Mouse (Mus musculus) bone marrow macrophage, adult 2 months (primary cell): ENCODE results near the gene Rab37. TPM values are rescaled to one million over a fixed set of nuclear protein-coding genes. Genes with fewer than 3 reads are reported as not detected.

Experiments
- H3K27ac ChIP-seq: 2 replicates; pipeline ENCODE4 v1.5.1; 2012; ENCODE audit warnings: low read depth, low read length; ENCODE audit not compliant: insufficient read depth
- H3K4me1 ChIP-seq: 2 replicates; pipeline ENCODE4 v1.6.1; 2012; ENCODE audit warnings: low read length; ENCODE audit not compliant: control insufficient read depth, insufficient read depth
- H3K4me3 ChIP-seq: 2 replicates; pipeline ENCODE4 v1.5.1; 2012; ENCODE audit warnings: mild to moderate bottlenecking, low read length, moderate library complexity; ENCODE audit not compliant: insufficient read depth
- CTCF ChIP-seq: IDR thresholded peaks from 2 replicates; pipeline ENCODE4 v1.5.1; 2012; ENCODE audit warnings: low read depth, mild to moderate bottlenecking, low read length, moderate library complexity
- POLR2A ChIP-seq: IDR thresholded peaks from 2 replicates; pipeline ENCODE4 v1.6.1; 2012; ENCODE audit warnings: mild to moderate bottlenecking, low read depth, low read length, borderline replicate concordance
- polyA plus RNA-seq: library from polyadenylated mRNA; stranded (reverse); fragments of >200 nt; gene quantifications from 2 replicates; pipeline ENCODE4 v1.2.4, GENCODE M21; 2012; ENCODE audit not compliant: missing spikeins, insufficient read depth, insufficient read length

Gene Rab37
- not detected in 2 replicates for polyA plus RNA-seq

DNA sequence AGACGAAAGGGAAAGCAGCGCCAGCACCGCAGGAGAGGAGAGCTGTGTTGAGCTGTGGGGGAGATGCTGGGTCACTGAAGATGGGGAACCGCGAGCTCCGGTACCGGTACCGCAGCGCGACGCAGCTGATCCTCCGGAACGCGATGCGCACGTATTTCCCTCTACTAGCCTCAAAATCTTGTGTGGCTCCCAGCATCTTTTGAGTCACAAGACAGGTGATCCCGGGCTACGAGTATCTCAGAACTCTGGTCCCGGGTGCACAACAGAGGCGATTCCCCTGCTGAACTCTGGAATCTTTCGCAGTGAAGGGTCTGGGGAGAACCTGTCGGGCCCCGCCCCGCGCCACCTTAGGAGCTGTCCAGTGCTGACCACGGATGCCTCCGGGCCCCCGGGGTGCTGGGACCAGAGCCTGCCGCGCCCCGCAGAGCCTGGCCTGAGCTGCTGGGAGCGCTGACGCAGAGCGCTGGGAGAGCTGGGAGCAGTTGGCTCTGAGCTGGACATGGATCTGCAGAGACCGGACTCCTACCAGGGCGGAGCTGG lies at the start of gene Rab37:
Gene Rab37, plus strand, starts transcription at position 70 of the 540 bp plus-strand sequence.
- Histone ChIP-seq H3K27ac (no peak within 1 kb of the TSS), H3K4me1 (no peaks in the 10 kb centered on the region), H3K4me3 (no peak within 1 kb of the TSS)
- TF ChIP-seq POLR2A: no peak
- no peak; the same call in 1 of the 2 replicates for TF ChIP-seq CTCF

- TF ChIP-seq POLR2A (no peak), CTCF (no peak)
- Histone ChIP-seq H3K4me3 (peak within 1 kb of the TSS; percentile 31), H3K4me1 (peaks cover 17% of the 10 kb centered on the region), H3K27ac (peak within 1 kb of the TSS; percentile 85)
These were observed 43.0 kb upstream of the Rab37 start, which contains the start of gene Cd300ld3 for GRCm38 (mm10) chr11:115048259-115048658. Gene Cd300ld3, minus strand, starts transcription at chr11:115048409.

DNA sequence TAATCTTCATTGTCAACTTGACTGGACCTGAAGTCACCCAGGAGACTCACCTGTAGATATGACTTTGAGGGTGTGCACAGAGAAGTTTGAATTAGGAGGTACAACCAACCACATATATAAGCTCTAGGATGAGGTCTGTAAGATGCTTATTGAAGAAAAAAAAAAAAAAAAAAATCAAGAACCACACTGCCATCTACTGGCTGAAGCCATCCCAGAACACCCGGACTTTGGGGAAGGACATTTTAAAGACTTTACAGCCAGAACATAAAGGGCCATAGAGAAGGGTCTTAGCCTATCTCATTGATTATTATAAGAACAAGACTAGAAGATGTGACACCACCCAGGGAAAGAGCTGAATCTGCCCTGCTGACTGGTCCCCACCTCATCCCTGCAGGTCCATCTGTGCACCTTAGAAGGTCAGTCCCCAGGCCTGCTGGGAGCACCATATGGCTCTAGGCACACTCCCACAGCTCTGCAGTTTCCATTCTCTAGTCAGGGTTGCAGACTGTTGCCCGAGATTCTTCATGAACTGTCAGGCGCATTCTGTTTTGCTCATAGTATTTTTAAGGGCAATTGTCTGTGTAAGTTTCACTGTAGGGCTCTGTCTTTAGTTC lies 41.8 kb upstream of the Rab37 start:
- H3K27ac ChIP-seq: no peak overlapping the region

DNA sequence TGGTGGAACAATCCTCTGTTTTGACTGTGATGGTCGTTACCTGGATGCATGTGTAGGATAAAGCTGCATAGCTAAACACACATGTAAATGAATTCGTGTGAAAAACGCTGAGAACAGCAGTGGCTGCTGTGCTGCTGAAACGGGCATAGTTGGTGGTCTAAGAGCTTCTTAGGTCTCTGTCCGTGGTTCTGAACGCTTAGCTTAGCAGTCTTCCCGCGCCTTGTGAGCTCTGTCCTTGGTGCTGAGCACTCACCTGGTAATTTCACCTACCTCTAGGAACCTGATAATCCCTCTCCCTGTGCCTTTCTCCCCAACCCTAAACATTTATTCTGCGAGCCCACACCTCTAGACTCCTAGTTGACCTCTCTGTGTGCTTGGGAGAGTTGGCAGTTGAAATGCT lies 39.0 kb upstream of the Rab37 start:
- TF ChIP-seq POLR2A: no peak
- TF ChIP-seq CTCF: no peak
- Histone ChIP-seq H3K4me1 (peaks cover 28% of the 10 kb centered on the region), H3K27ac (no peak overlapping the region), H3K4me3 (no peak overlapping the region)

More for the DNA sequence above, 41.8 kb upstream of the Rab37 start:
- H3K4me1 ChIP-seq: peaks cover 21% of the 10 kb centered on the region
- no peak overlapping the region for H3K4me3 ChIP-seq
- TF ChIP-seq POLR2A (no peak), CTCF (no peak)

- Histone ChIP-seq H3K4me1 (peaks cover 21% of the 10 kb centered on the region), H3K27ac (no peak overlapping the region), H3K4me3 (no peak overlapping the region)
- TF ChIP-seq POLR2A (no peak), CTCF (no peak)
These were observed 38.2 kb upstream of the Rab37 start for GRCm38 (mm10) chr11:115052991-115053390.

GRCm38 (mm10) chr11:115054537-115054936 lies 36.7 kb upstream of the Rab37 start:
- TF ChIP-seq POLR2A: no peak
- no peak for TF ChIP-seq CTCF
- no peak overlapping the region for H3K27ac ChIP-seq
- no peak overlapping the region for H3K4me3 ChIP-seq
- peaks cover 29% of the 10 kb centered on the region for H3K4me1 ChIP-seq

DNA sequence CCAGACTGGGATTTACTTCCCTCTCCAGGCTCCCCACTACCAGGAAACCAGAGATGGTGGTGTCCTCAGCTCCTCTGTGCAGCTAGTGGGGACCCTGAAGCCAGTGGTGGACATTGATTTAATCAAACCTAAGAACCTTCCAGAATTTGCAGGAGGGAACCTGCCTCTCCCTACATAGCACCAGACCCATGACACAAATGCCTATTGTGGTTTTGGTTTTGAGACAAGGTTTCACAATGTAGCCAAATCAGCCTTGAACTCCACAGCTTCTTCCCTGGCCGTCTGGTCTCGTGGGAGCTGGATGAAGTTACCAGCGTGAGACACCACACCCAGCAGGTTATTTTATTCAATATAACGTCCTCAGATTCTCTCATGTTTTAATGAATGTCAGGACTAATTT lies 32.5 kb upstream of the Rab37 start:
- Histone ChIP-seq H3K4me1 (peaks cover 56% of the 10 kb centered on the region), H3K4me3 (no peak overlapping the region), H3K27ac (no peak overlapping the region)
- TF ChIP-seq CTCF: no peak
- no peak for TF ChIP-seq POLR2A

DNA sequence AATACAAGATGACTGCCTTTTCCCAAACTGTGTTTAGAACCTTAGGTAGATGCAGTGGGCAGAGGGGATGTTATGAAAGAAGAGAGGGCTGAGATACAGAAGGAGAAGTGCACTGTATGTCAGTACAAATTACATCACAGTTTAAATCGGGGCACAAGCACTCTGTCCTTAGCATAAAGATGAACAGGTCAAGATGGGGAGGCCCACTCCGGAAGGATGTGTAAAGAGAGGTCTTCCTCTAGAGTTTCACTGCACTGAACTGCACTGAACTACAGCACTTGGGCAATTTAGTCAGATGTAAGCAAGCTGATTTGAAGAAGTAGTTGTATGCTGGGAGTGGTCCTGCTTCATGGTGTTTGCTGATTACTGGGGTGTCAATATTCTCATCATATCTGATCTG lies 31.4 kb upstream of the Rab37 start:
- H3K27ac ChIP-seq: no peak overlapping the region
- TF ChIP-seq CTCF (no peak), POLR2A (no peak)
- H3K4me1 ChIP-seq: peaks cover 47% of the 10 kb centered on the region
- no peak overlapping the region for H3K4me3 ChIP-seq

GRCm38 (mm10) chr11:115062077-115062476 lies 29.2 kb upstream of the Rab37 start, which contains the start of gene Cd300e:
Gene Cd300e, minus strand, starts transcription at chr11:115062177.
- H3K27ac ChIP-seq: peak within 1 kb of the TSS; percentile 30
- no peak within 1 kb of the TSS; the same call in 1 of the 2 replicates for H3K4me3 ChIP-seq
- TF ChIP-seq CTCF: no peak
- no peak for TF ChIP-seq POLR2A
- peaks cover 47% of the 10 kb centered on the region for H3K4me1 ChIP-seq

GRCm38 (mm10) chr11:115066768-115067167 lies 24.5 kb upstream of the Rab37 start:
- Histone ChIP-seq H3K4me3 (no peak overlapping the region), H3K4me1 (peaks cover 40% of the 10 kb centered on the region), H3K27ac (peak overlapping the region; percentile 72)
- TF ChIP-seq POLR2A (no peak), CTCF (no peak)
